In the genomic region with DNA sequence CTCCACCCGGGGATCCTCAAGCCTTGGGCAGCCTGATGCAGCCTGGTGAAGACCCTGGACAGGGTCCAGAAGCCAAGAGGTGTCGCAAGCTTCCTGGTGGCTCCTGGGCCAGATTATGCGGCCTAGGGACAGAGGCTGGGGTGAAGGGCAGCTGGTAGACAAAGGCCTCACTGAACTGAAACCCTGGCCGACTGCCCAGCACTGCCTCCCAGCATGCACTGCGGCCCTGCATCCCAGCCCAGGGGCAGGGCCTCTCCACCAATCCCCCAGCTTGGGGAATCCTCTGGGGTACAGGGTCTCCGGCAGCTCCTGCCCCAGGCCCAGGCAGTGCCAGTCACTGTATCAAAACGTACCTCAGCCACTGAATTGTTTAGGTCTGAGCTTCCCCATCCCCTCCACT, we compare ENCODE assay signal across 9 mouse cellular contexts. TPM values are rescaled to one million over a fixed set of nuclear protein-coding genes. Genes with fewer than 3 reads are reported as not detected.
A peak's percentile ranks its signal among the peaks of the same experiment; 100 is the strongest.
DNase-seq lines count a peak whose midpoint lies in the region; ATAC-seq lines count a peak whose summit lies in the region.
"Had no signal": no experiment of that assay in that cellular context is flagged by ENCODE, and none has a peak within 500 bp of the region (broad histone marks: within the 10 kb centered on the region; RNA-seq: fewer than 3 reads in every experiment).

No protein-coding gene starts in this region.

- no peak overlapping the region for H3K27ac ChIP-seq in lung, embryonic 16.5 days (ENCODE audit: low read length)
- H3K27ac ChIP-seq in embryonic facial prominence, embryonic 13.5 days: peak overlapping the region; percentile 28; the same call in 1 of the 2 replicates
- peak overlapping the region; percentile 46; the same call in 1 of the 2 replicates for H3K27ac ChIP-seq in hindbrain, embryonic 16.5 days (ENCODE audit: low read depth, low read length)

- WGBS in lung, embryonic 16.5 days: 54% methylated on average over 7 of the region's 7 CpGs
- WGBS in embryonic facial prominence, embryonic 13.5 days: 53% methylated on average over 7 of the region's 7 CpGs
- 36% methylated on average over 7 of the region's 7 CpGs for WGBS in hindbrain, embryonic 16.5 days

- intact Hi-C loops in left cerebral cortex, postnatal 14 days (cut with DNase I): no loop called here

- H3K4me2 ChIP-seq in lung, embryonic 16.5 days (ENCODE audit: low read depth, low read length): no peak overlapping the region
- H3K4me2 ChIP-seq in embryonic facial prominence, embryonic 13.5 days: no peak overlapping the region
- H3K4me2 ChIP-seq in hindbrain, embryonic 16.5 days (ENCODE audit: low read length): no peak overlapping the region

- H3K9me3 ChIP-seq in lung, embryonic 16.5 days (ENCODE audit: control insufficient read depth, low read length): no peaks in the 10 kb centered on the region
- H3K9me3 ChIP-seq in embryonic facial prominence, embryonic 13.5 days: no peaks in the 10 kb centered on the region
- no peaks in the 10 kb centered on the region for H3K9me3 ChIP-seq in hindbrain, embryonic 16.5 days (ENCODE audit: control insufficient read depth, low read length)

- DNase-seq in lung, postnatal 36 days: no peak
- DNase-seq in left cerebral cortex, postnatal 14 days (ENCODE audit: low spot score in 2 of 2): peak; percentile 53 to 69
- DNase-seq in ovary, postnatal 36 days (ENCODE audit: low spot score): peak; percentile 56
- DNase-seq in spleen, postnatal 36 days (ENCODE audit: low spot score in 2 of 2): no peak

- H3K4me1 ChIP-seq in lung, embryonic 16.5 days (replicated peaks; ENCODE audit: control insufficient read depth, insufficient read depth, low read length): no peaks in the 10 kb centered on the region; the same call in 1 of the 2 replicates
- H3K4me1 ChIP-seq in embryonic facial prominence, embryonic 13.5 days: peaks cover 50% of the 10 kb centered on the region
- peaks cover 9% of the 10 kb centered on the region for H3K4me1 ChIP-seq in hindbrain, embryonic 16.5 days (ENCODE audit: control insufficient read depth, insufficient read depth, low read depth, low read length)

- ATAC-seq in lung, embryonic 16.5 days (ENCODE audit: low read depth): peak; percentile 17; the same call in 1 of the 2 replicates
- ATAC-seq in embryonic facial prominence, embryonic 13.5 days (ENCODE audit: insufficient number of reproducible peaks, insufficient read depth, low FRiP score, low TSS enrichment, low read depth): no peak
- peak; percentile 38 for ATAC-seq in hindbrain, embryonic 16.5 days
- ATAC-seq in monocyte, adult 5-6 weeks (replicated peaks; ENCODE audit: insufficient number of reproducible peaks, low FRiP score, low TSS enrichment, poor library complexity, severe bottlenecking): no peak

- H3K9ac ChIP-seq in lung, embryonic 16.5 days (ENCODE audit: low read length): no peak overlapping the region
- 0 out of 2 replicates have a peak overlapping the region, but pooled peaks have one; percentile 49 for H3K9ac ChIP-seq in embryonic facial prominence, embryonic 13.5 days
- no peak overlapping the region for H3K9ac ChIP-seq in hindbrain, embryonic 16.5 days (ENCODE audit: low read depth, low read length)

- no peaks in the 10 kb centered on the region for H3K36me3 ChIP-seq in lung, embryonic 16.5 days (ENCODE audit: control insufficient read depth, insufficient read depth, low read length)
- H3K36me3 ChIP-seq in embryonic facial prominence, embryonic 13.5 days: no peaks in the 10 kb centered on the region
- no peaks in the 10 kb centered on the region for H3K36me3 ChIP-seq in hindbrain, embryonic 16.5 days (ENCODE audit: control insufficient read depth, insufficient read depth, low read length)

- H3K27me3 ChIP-seq in lung, embryonic 16.5 days (ENCODE audit: control insufficient read depth, insufficient read depth, low read depth, low read length): no peaks in the 10 kb centered on the region
- H3K27me3 ChIP-seq in embryonic facial prominence, embryonic 13.5 days: no peaks in the 10 kb centered on the region
- no peaks in the 10 kb centered on the region for H3K27me3 ChIP-seq in hindbrain, embryonic 16.5 days (replicated peaks; ENCODE audit: control insufficient read depth, insufficient read depth, low read length)

- no peak overlapping the region for H3K4me3 ChIP-seq in lung, embryonic 16.5 days (ENCODE audit: low read length)
- H3K4me3 ChIP-seq in embryonic facial prominence, embryonic 13.5 days: no peak overlapping the region
- H3K4me3 ChIP-seq in hindbrain, embryonic 16.5 days (ENCODE audit: low read length): no peak overlapping the region

RNA-seq across cellular contexts. Expression of a gene that starts 17.1 kb away (rescaled TPM):
- polyA plus RNA-seq in lung, embryonic 16.5 days (2015; fragmentation: Nextera tagmentation; extraction: Ambion mirVana): 0.18 TPM in 1 of 2 replicates, not detected in the other
- 0.21 TPM in 1 of 2 replicates, not detected in the other for polyA plus RNA-seq in embryonic facial prominence, embryonic 13.5 days (2015; fragmentation: Nextera tagmentation; extraction: Ambion mirVana)
- 0.04 and 0.05 TPM in 2 replicates for polyA plus RNA-seq in hindbrain, embryonic 16.5 days (2015; fragmentation: Nextera tagmentation; extraction: Ambion mirVana)
- total RNA-seq in left cerebral cortex, postnatal 14 days (2021): not detected
- total RNA-seq in monocyte, adult 5-6 weeks (2017): 0.19 TPM in 1 of 3 replicates, not detected in the others

RNA-seq across cellular contexts. Expression of a gene that starts 29.2 kb away (rescaled TPM):
- 5.9 and 6.6 TPM in 2 replicates for polyA plus RNA-seq in lung, embryonic 16.5 days (2015; fragmentation: Nextera tagmentation; extraction: Ambion mirVana)
- polyA plus RNA-seq in embryonic facial prominence, embryonic 13.5 days (2015; fragmentation: Nextera tagmentation; extraction: Ambion mirVana): 9.5 and 9.7 TPM in 2 replicates
- 6.8 and 9.0 TPM in 2 replicates for polyA plus RNA-seq in hindbrain, embryonic 16.5 days (2015; fragmentation: Nextera tagmentation; extraction: Ambion mirVana)
- total RNA-seq in left cerebral cortex, postnatal 14 days (2021): 10 to 100 TPM; 12.1 to 12.4 TPM
- not detected in 3 replicates for total RNA-seq in monocyte, adult 5-6 weeks (2017)

RNA-seq across cellular contexts. Expression of a gene that starts 48.8 kb away (rescaled TPM):
- 1.1 and 1.9 TPM in 2 replicates for polyA plus RNA-seq in lung, embryonic 16.5 days (2015; fragmentation: Nextera tagmentation; extraction: Ambion mirVana)
- polyA plus RNA-seq in embryonic facial prominence, embryonic 13.5 days (2015; fragmentation: Nextera tagmentation; extraction: Ambion mirVana): 1.1 and 2.2 TPM in 2 replicates
- 4.5 and 5.5 TPM in 2 replicates for polyA plus RNA-seq in hindbrain, embryonic 16.5 days (2015; fragmentation: Nextera tagmentation; extraction: Ambion mirVana)
- under 1 TPM in 1 of 2 experiments, not detected in 1; 0.51 TPM for total RNA-seq in left cerebral cortex, postnatal 14 days (2021)
- not detected in 3 replicates for total RNA-seq in monocyte, adult 5-6 weeks (2017)
- polyA plus RNA-seq: testis, adult 2 months had no signal

RNA-seq across cellular contexts. Expression of a gene that starts 55.7 kb away (rescaled TPM):
- 0.57 and 0.80 TPM in 2 replicates for polyA plus RNA-seq in lung, embryonic 16.5 days (2015; fragmentation: Nextera tagmentation; extraction: Ambion mirVana)
- polyA plus RNA-seq in embryonic facial prominence, embryonic 13.5 days (2015; fragmentation: Nextera tagmentation; extraction: Ambion mirVana): 0.40 and 0.42 TPM in 2 replicates
- 11.7 and 13.1 TPM in 2 replicates for polyA plus RNA-seq in hindbrain, embryonic 16.5 days (2015; fragmentation: Nextera tagmentation; extraction: Ambion mirVana)
- total RNA-seq in left cerebral cortex, postnatal 14 days (2021): 10 to 100 TPM; 18.6 to 19.9 TPM
- total RNA-seq in monocyte, adult 5-6 weeks (2017): not detected in 3 replicates

Comparison
In these comparisons a context has a peak if more than half of its experiments do, and no peak if none do; other contexts are left out.
1. ATAC-seq: peak in lung, embryonic 16.5 days (single experiment) and hindbrain, embryonic 16.5 days (single experiment); none in embryonic facial prominence, embryonic 13.5 days (single experiment) and monocyte, adult 5-6 weeks (single experiment).
2. DNase-seq: peak in left cerebral cortex, postnatal 14 days (2 of 2) and ovary, postnatal 36 days (single experiment); none in lung, postnatal 36 days (single experiment) and spleen, postnatal 36 days (0 of 2).